Mouse (Mus musculus): Measurements from ENCODE around the gene Usp19.

The Usp19 gene

GRCm38 (mm10) chr9:108490559-108491285 lies at the start of gene Usp19:
TSS of gene Usp19 (plus strand) at chr9:108490602.
- peak; percentile 93 for DNase-seq

GRCm38 (mm10) chr9:108441236-108441919 lies 49.0 kb upstream of the Usp19 start:
- no peak for DNase-seq

- no peak for DNase-seq
Measured at GRCm38 (mm10) chr9:108445125-108445524, 45.3 kb upstream of the Usp19 start.

GRCm38 (mm10) chr9:108449860-108450259 lies 40.5 kb upstream of the Usp19 start:
- no peak for DNase-seq

- no peak for DNase-seq
Measured at GRCm38 (mm10) chr9:108450292-108451169, 39.9 kb upstream of the Usp19 start.

GRCm38 (mm10) chr9:108451170-108451493 lies 39.3 kb upstream of the Usp19 start:
- DNase-seq: no peak

GRCm38 (mm10) chr9:108451519-108452160 lies 38.8 kb upstream of the Usp19 start:
- DNase-seq: no peak

- peak; percentile 88 for DNase-seq
Measured at GRCm38 (mm10) chr9:108452291-108452906, 38.0 kb upstream of the Usp19 start.

GRCm38 (mm10) chr9:108452911-108453310 lies 37.5 kb upstream of the Usp19 start:
- no peak for DNase-seq

- DNase-seq: no peak
Measured at GRCm38 (mm10) chr9:108453458-108453857, 36.9 kb upstream of the Usp19 start.

- no peak for DNase-seq
Measured at GRCm38 (mm10) chr9:108454429-108454828, 36.0 kb upstream of the Usp19 start.

GRCm38 (mm10) chr9:108455747-108456571 lies 34.4 kb upstream of the Usp19 start:
- no peak for DNase-seq

GRCm38 (mm10) chr9:108456953-108457352 lies 33.4 kb upstream of the Usp19 start:
- DNase-seq: no peak

- DNase-seq: no peak
Measured at GRCm38 (mm10) chr9:108459939-108460318, 30.5 kb upstream of the Usp19 start.

- DNase-seq: peak; percentile 85
Measured at GRCm38 (mm10) chr9:108460319-108461178, 29.9 kb upstream of the Usp19 start, which contains the start of gene Ccdc71. TSS of gene Ccdc71 (plus strand) at chr9:108460527.

GRCm38 (mm10) chr9:108461181-108461631 lies 29.2 kb upstream of the Usp19 start, which contains the start of gene Klhdc8b:
TSS of gene Klhdc8b (minus strand) at chr9:108461581.
- no peak for DNase-seq

- no peak for DNase-seq
Measured at GRCm38 (mm10) chr9:108461675-108462074, 28.7 kb upstream of the Usp19 start.

- DNase-seq: no peak
Measured at GRCm38 (mm10) chr9:108462192-108462591, 28.2 kb upstream of the Usp19 start.

- no peak for DNase-seq
Measured at GRCm38 (mm10) chr9:108463713-108464112, 26.7 kb upstream of the Usp19 start.

- DNase-seq: no peak
Measured at GRCm38 (mm10) chr9:108466219-108466618, 24.2 kb upstream of the Usp19 start.
